Mouse (Mus musculus) ovary, adult 18-20 months (tissue): ENCODE data around the gene Gm4792.

Source experiments
- DNase-seq: peaks from one replicate; pipeline ENCODE4 v3.0.0; 2022; ENCODE audit warnings: low spot score, mixed read lengths

Gm4792 gene

DNA sequence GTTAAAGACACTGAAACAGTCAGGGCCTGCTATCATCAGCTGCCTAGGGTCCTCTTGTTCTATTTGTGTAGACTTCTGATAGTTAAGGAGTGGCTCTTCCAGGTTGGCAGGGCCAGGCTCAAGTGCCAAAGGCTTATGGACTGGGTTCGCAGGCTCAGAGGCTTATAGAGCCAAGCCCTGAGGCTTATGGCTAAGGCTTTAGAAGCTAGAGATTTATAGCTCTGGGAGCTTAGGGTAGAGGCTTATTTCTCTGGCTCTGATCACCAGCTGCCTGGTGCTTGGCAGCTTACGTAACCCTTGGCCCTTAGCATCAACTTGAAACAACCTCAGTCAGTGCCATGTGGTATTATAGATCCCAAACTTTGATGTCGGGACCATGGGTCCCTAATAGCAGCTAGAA, at the start of gene Gm4792:
Gene Gm4792 (minus strand): TSS at position 233 of the 400 bp plus-strand sequence.
- no peak for DNase-seq

DNA sequence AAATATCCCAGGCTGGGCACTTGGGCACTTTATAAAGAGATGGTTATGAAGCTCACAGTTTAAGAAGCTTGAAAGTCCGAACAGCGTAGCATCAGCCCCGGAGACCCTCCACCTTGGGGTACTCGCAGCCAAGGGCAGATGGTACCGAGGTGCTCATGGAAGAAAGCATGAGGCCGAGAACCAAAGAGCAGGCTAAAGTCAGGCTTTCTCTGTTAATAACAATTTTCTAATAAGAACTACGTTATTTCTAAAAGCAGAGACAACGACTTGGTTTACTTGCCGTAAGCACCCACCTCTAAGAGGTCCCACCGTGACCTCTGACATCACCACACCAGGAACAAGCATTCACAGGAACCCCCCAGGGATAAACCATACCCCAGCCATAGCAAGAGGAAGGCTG, 49.5 kb upstream of the Gm4792 start:
- DNase-seq = no peak

DNA sequence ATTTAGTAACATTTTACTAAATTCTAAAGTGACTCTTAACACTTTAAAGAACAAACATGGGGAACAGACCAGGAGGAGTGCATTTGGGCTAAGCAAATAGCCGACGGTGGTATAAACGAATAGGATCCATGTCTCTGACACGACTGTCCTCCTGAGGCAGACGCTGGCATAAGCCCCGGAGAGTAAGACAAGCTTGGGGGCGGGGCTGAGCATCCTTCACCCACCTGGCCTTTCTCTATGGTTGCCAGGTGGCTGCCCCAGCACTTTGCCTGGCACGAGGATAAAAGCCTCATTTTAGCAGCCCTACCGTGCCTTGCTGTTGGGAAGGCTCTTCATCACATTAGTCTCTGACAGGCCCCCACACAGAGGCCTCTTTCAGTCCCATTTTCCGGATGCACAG, 48.8 kb upstream of the Gm4792 start:
- no peak for DNase-seq

DNA sequence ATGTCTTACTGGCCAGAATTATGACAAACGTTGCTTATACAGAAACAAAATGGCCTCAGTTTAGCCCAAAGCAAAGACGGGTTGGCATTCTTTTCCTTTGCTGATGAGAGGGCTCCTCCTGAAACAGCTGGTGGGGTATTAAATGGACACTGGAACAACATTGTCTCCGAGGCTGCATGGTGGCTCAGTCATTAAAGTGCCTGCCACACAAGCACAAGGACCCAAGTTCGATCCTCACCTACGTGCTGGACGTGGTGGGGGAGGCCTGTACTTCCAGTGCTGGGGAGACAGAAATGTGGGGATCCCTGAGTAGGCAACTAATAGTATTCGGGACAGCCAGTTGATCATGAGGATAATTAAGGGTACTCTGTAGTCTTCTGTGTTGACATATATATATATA, 48.1 kb upstream of the Gm4792 start:
- no peak for DNase-seq

DNA sequence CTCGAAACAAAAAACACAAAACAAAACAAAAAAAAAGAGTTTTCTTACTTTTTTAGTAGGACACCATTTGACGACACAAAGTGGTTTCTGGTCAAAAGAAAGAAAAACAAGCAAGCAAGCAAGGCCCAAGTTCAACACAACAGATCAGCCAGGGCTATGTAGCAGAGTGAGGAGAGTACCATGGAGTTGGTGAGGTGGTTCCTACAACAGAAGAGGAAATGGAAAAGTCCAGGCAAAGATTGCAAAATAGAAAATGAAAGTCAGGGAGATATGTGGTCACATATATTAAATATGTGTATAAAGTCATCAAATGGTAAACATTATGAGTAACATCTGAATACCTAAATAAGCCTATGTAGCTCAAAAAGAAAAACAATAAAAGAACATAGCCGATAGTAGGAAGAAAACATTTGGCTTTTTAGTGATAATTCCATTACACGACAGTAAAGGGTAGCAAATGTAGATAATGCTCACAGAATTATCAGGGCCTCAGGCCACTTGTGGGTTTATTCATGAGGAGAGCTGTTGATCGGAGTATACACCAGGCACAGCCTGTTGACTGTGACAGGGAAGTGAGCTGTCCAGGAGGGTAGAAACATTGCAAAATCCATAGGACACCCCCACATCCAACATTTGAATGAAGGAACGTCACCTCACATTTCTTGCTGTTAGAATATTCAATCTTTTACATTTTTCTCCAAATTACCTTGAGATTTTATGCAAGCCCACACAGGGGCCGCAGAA, 47.2 kb upstream of the Gm4792 start:
- DNase-seq = no peak

DNA sequence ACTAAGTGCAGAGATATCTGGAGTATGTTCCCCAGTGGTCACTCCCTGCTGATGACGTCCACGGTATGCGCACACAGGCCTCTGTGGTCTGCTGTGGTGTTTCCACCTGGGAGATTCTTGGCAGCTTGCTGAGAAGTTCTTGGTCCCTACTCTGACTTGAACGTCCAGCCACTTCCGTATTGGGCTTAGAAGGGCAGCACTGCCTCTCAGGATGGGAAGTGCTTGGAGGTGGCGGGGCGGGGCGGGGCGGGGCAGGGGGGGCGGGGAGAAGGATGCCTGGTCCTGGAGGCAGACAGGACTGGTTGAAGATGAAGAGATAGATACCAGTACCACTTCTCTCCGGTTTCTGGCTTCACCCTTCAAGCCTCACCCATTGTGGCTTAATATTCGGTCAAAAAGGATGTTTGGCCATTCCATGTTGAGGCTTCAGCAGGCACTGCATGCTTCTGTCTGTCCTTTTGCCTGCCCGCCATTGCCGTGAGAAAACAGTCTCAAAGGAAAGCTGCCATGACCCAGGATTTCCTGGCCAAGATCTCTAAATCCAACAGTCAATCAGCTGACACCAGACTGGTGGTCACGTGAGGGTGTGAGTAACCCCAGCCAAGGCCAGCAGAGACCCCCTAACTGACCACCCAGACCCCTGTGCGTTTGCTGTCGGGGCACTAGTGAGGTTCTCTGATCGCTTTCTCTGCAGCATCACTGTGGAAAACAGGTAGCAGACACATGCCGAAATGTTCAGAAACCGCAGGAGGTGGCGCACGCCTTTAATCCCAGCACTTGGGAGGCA, 46.3 kb upstream of the Gm4792 start:
- DNase-seq = no peak

DNA sequence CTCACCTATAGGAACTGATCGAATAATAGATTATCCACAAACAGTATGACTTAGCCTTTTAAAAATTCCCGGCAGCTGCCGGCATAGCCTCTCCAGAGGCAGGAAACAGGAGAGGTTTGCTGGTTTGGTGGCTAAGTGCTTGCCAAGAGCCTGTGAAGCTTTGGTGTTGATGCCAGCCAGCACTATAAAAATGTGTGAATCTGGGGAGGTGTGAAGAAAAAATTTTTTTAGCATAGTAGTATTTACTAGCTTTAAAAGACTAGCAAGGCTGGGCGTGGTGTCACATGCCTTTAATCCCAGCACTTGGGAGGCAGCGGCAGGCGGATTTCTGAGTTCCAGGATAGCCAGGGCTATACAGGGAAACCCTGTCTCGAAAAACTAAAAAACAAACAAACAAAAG, 45.1 kb upstream of the Gm4792 start:
- DNase-seq = no peak

DNA sequence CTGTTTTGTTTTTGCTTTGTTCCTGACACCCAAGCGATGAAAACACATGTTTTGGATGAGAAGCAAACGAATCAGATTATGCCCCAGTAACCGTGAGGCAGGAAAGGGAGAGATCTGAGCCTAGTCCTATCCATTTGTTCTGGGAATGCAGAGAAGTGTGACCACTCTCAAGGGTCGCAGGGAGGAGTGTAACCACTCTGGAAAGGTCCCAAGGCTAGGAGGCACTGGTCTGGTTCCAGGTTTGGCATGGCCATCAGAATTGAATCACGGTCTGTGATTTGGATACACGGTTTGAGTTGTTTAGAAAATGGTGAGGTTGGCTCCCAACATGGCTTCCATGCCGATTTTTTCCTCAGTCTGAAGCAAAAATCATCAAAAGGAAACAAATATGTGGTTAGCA, 43.8 kb upstream of the Gm4792 start:
- no peak for DNase-seq

DNA sequence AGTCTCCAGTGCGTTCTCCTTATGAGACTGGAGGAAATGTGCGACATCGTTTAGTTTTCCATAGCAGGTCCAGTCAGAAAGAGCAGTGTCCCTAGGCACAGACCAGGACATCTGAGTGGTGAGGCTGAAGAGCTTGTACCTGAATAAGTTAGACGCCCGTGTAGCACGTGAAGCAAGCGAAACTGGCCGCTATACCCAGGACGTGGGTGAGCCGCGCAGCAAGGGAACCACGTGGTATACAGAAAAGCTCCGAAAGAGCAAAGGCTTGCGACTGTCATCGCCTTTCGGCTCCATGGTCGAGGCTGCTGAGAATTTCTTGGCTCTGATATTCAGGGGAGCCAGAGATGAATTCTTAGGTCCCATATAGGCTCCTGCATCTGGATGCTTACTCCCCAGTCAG, 43.0 kb upstream of the Gm4792 start:
- no peak for DNase-seq

DNA sequence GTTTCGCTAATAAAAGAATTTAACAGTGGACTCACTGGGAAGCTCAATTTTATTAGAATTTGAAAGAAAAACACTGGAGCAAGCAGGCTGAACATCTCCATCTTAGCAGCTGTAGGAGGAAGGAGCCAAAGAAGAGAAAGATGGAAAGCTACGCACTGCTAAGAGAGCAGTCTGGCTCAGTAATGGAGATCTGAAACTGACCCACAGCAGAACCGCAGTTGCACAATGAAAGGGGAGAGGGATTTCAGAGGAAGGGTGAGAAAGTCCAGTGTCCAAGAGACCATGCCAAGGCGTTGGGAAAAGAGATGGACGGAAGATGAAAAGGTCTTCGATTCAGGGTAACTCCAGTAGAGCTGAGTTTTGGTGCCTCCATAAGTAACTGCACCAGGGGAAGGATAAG, 37.6 kb upstream of the Gm4792 start:
- DNase-seq = no peak

DNA sequence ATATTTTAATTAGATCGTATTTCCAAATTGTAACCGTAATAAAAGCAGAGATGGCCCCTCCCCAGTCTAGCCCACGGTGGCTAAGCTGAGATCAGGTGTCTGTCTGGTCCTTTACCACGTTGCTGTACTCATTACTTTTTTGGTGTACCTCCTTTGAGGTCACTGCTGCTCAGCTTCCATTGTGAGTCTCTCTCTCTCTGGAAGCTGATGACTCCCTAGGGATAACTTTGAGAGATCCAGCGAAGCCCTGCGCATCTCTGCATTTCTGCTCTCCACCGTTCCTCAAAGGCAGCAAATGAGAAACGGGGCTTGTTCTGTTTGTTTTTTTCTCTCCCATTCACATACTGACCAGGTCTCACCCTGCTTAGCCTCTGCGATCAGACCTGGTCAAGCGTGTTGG, 36.5 kb upstream of the Gm4792 start:
- no peak for DNase-seq

DNA sequence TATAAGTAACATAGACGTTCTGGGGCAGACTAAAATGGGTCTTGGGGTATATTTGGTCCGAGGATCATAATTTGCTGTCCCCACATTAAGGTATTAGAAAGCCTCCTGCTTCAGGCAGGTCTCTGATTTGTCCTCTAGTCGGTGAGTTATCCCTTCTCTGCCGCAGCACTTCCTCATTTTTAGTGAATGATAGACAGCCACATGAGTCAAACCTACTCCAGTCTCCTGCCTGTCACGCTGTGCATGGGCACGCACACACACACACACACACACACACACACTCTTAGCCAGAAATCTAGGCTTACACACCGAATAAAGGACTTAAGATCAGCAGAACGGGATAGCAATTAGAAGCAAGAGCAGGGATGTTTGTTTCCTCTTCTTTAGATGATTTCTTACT, 34.8 kb upstream of the Gm4792 start:
- DNase-seq = no peak

DNA sequence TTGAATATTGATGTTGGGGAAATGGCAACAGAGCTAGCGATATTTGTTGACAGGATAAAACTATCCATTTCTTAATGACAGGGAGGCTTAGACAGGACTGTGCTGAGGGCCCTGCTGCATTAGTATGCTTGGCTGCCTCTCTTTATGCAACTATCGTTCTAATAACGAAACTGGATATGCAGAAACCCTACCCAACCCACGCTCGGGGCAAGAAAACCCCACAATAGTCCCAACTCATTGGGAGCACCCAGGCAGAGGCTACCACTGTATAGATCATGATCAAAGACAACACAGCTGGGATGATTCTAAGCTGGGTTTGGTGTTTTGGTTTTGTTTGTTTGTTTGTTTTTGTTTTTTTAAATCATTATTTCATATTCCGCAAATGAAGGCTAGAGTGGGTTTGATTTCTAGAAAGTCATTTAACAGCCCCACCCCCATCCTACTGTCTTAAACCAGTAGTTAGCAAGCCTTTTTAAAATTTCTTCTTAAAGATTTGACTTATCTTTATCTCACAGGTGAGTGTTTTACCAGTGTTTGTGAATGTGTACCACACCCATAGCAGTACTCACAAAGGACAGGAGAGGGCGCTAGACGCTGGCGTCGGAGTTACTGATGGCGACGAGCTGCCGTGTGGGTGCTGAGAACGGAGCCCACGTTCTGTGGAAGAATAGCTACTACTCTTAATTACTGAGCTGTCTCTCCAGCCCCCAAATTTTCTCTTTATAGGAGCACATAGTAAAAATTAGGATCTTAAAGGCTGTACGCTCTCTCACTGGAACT, 34.0 kb upstream of the Gm4792 start:
- DNase-seq = no peak

DNA sequence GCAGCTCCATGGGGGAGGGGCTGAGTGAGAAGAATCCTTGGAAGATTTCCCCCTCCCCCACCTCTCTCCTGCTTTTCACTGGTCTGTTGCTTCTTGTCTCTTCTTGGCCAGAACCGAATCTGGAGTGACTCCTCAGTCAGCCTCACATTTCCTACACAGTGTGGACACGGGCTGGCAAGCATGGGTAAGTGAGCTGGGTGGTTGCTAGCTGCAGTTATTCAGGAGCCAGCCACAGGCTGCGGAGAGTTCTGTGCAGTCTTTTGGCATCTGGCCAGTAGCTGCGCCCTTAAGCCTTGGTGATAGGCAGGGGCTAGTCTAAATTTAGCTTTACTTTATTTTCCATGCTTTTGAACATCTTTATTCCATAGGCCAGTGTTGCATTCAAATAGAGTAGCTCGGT, 31.5 kb upstream of the Gm4792 start:
- no peak for DNase-seq

DNA sequence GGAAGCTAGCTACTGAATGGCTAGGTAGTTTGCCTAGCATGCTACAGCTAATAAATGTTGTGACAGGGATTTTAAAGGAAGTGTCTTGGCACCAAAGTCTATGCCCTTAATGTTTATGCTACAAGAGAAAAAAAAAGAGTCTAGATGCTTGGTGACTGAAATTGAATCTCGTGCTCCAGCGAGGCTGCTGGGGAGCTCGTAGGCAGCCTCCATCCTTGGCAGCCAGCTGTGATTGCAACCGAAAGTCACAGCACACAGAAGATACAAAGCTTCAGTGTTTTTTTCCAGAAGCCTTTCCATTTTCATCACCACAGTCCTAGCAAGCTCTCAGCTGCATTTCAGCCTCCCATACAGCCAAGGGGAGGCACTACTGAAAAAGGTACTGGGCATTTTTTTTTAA, 20.1 kb upstream of the Gm4792 start:
- DNase-seq = no peak

DNA sequence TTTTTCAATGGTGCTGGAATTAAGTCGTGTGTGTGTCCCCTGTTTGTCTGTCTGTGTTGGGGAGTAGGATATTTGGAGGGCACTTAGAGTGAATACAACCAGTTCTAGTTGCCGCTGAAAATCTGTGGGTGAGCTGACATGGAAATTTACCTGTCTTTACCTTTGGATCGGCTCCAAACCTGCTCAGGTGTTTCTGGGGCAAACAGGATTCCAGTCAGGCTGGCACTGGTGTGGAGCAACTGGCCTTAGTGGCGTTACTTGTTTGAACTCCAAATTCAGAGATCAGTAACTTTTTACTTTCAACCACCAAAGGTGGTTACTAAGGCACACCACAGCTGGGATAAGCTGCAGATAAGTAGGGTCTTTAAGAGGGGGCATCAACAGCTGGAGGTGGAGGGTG, 14.6 kb upstream of the Gm4792 start:
- DNase-seq = no peak

DNA sequence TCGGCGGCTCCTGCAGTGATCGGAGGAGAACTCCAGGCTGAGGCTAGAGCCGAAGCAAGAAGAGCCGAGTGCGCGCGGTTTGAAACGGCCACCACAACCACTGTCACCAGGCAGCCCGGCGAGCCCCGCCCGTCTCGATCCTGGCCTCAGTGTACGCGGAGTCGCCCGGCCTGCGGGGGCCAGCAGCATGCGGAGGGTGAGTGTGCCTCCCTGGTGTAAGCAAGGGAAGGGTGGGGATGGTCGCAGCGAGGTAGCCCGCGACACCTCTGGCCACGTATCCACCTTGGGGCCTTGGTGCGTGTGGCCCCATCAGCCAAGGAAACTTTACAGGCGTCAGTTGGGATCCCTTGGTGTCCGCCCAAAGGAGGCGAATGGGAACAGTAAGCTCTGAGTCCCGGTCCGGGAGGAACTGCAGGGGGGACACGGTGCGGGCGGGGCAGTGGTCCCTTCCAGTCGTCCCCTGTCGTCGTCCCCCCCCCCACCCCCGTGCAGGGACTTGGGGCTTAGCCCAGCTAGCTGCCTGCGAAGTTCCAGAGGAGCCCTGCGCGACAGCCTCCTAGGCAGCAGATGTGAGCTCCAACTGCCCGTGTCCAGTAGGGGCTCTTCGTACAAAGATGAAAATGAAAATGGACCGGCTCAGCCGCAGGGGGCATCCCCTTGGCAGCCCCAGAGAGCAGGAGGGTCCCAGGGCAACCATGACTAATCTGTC, 13.7 kb upstream of the Gm4792 start:
- DNase-seq = no peak

DNA sequence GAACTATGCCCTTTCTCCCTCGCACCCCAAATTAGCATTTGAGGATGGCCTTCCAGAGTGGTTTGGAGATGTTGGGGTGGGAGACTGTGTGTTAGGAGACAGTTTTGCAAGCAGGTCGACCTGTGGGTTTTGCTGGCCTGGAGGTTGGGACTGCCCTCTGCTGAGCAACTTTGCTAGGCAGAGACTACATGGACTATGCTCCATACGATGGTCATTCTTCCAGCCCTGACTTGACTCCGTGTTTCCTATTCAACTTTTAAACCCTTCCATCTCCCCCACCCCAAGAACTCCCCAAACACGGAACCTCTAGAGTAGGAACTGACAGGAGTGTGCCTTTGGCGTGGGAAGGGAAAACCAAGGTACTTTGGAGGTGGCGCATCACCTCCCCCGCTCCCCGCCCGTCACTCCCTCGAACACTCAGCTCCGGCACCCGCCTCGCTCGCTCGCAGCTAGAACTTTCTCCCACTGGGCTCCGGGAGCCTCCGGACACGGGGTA, 13.1 kb upstream of the Gm4792 start, which contains the start of gene Tmcc3:
Gene Tmcc3 (plus strand): TSS at position 439 of the 496 bp plus-strand sequence.
- DNase-seq = no peak

DNA sequence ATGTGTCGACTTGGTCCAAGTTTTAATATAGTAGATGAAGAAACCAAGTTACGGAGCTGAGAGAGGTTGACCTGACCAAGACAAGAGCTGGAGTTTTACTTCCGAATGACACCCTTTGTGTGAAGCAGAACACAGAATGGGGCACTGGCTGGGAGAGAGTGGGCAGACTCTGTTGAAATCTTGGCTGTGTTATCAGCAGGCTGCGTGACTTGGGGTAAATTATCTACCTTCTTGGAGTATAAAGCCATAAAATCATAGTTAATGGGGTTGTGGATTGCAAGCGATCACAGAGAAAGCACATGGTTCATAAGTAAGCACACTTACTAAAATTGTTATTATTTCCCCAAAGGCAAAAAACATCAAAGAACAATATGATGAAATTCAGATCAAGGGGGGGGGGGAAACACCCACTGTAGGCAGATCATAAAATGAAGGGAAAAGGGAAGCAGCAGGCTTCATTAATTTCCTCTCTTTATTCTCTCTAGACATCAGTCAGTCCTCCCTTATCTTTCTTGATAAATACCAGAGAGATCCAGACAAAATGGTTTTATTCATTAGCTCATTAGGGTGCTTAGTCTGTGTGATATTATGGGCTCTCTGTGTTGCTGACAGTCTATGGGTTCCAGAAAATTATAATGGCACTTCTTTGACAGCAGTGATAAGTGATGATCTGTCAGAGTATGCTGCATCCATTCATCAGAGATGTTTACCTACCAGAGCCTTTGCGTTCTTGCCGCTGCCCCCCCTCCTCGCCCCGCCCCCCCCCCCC, 12.2 kb upstream of the Gm4792 start:
- no peak for DNase-seq

DNA sequence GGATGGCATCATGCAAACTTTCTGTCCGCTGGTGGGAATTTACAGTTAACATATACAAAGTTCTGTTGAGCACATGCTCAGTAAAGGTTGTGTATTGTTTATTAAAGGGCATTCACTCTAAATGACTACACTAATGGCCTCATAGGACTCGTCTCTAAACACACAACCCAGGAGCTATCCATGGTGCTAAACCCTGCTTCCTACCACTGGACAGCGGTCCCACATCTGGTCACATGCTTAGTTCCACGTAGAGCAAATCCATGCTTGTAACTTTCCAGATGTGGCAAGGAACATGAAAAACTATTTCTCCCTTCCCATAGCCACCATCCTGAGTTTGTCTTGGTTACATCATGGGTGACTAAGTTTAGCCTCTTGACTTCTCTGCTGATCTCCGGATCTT, 7.0 kb upstream of the Gm4792 start:
- no peak for DNase-seq

DNA sequence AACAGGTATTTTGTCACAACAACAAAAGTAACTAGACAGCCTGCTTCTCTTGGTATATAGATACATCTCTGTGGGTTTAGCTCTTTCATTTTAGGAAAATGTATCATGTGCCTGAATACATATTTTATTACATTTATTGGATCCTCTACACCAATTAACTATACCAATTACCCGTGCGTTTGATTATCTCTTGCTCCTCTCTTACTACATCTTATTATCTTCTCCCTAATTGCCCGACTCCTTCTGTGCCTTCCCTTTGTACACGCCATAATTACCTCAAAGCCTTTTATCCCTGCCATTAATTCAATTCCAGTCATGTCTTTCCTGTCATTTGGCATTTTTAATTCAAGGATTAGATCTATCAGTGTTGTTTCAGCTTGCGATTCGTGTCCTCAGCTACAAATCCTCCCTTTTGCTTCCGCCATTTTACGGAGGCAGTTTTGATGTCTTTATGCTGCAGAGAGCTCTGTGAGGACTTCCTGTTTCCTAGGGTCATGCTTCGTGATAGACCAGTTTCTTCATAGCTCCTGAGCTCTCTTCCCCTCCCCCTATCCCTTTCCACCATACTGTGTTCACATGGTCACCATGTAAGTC, 5.7 kb upstream of the Gm4792 start:
- no peak for DNase-seq
